Mouse (Mus musculus): ENCODE measurements around the gene Ttc41.

DNA sequence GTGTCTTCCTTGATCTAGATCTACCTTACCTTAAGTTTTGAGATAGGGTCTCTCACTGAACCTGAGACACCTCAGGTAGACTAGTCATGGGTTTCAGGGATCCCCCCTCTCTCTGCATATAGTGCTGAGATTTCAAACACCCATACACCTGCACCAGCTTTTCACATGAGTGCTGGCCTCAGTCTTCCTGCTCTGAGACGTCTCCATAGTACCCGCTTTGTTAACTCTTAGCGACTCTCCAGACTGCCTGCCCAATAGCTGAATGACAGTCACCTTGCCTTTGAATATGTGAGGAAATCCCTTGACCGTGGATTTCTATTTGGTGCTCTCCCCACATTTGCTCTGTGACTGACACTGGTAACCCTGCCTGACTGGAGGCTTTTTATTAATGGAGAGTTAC lies 88.6 kb downstream of the Ttc41 start:
- TF ChIP-seq EP300 (IDR thresholded peaks at IDR 0.05; ENCODE audit: insufficient read depth, low read depth, low read length) (no peak), CTCF (IDR thresholded peaks at IDR 0.05; ENCODE audit: low read depth, low read length) (no peak)

Data from ES-Bruce4 (cell line).